Mouse (Mus musculus): ENCODE data around the gene Ccdc88a.

Ccdc88a gene

DNA sequence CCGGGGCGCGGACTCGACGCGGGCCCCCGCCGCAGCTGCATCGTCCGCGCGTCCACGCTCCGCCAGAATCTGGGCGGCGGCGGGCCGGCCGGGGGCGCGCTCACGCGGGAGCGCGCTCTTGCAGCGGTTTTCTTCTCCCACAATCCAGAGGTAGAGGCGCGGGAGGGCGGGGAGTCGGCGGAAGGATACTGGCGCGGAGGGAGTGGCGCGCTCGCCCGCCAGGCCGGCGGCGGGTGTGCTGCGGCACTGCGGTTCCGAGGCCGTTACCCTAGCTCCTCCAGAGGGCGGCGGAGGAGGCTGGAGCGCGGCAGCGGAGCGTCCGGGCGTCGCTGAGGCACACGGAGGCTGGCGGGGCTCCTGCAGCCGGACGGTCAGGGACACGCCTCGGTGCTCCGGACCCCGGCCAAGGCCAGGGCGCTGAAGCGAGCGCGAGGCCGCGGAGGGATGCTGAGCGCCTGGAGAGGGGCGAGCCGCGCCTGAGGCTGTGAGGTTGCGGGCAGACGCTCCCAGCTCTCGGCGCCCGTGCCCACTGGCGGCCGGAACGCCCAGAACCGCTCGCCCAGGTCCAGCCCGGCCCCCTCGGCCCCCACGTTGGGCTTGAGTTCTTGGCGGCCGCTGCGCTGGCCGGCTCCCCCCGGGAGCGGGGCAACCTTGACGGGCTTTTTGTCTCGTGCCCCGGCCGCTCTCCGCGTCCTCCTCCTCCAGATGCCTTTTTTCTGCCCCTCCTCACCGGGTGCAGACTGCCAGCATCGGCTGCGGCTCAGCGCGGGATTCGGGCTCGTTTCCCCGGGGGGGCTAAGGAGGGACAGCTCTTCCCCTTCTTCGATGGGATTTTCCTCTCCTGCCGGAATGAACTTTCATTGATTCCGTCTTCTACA, at the start of gene Ccdc88a:
Ccdc88a (plus strand) TSS at position 263 of the 878 bp plus-strand sequence.
- DNase-seq, result peak; percentile 98

DNA sequence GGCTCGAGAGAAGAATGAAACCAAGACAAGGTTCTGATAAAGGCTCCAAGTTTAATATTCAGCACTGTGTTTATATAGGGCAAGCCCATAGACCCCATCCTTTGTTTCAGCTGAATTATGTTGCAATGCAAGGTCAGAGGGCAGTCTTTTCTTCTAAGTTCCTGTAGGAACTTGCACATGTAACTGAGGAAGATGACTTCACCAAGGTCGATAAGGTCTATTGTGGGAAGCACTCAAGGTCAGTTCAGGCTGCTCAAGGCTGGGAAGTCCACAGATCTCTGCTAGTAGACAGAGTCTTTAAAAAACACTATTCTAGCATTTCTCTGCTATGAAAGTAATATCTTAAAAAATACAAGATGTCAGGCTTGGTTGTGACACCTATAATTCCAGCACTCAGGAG, 38.0 kb upstream of the Ccdc88a start:
- no peak for DNase-seq

DNA sequence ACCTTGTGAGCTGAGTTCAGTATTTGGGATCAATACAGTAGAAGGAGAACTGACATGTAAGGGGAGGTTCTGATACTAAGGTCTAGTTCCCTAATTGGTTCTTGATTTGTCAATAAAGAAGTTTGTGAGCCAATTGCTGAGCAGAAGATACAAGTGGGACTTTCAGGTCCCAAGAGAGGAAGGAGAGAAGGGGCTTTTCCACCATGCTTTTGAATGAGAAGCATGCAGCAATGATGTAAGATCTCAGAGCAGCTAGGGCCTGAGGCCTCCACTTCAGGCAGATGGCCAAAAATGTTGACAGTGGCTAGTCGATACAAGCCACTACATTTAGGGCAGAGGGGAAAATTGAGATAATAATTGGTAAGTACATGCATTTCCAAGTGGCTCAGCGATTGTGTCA, 32.2 kb upstream of the Ccdc88a start:
- DNase-seq, result no peak

DNA sequence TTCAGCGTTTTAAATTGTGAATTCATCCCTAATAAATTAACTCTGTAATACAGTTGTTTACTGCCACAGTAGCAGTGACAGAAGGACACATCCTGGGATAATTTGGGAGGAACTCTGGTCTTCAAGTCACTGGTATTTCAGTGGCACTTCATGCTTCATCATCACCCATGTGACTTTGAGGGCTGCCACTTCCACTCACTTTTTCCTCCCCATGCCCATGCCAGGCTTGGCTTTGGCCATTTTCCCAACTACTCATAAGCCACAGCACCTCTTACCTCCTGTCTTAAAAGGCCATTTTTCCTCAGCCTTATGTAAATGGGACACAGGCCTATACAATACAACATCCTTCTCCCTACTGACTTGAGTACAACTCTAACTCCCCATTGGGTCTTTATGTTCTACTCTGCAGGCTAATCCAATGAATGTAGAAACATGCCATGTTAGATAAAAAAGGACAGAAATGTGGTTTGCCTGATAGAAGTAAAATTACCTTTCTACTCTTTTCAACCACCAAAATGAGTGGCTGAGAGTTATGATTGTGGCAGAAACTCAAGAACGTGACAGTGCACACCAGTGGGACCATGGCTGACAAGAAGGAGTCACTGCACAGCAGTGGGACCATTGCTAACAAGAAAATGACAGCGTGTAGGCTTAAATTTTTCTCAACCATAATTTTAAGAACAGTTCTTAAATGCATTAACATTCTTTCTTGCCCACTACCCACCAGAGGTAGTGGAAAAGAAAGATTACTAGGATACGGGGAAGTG, 28.4 kb upstream of the Ccdc88a start:
- no peak for DNase-seq

DNA sequence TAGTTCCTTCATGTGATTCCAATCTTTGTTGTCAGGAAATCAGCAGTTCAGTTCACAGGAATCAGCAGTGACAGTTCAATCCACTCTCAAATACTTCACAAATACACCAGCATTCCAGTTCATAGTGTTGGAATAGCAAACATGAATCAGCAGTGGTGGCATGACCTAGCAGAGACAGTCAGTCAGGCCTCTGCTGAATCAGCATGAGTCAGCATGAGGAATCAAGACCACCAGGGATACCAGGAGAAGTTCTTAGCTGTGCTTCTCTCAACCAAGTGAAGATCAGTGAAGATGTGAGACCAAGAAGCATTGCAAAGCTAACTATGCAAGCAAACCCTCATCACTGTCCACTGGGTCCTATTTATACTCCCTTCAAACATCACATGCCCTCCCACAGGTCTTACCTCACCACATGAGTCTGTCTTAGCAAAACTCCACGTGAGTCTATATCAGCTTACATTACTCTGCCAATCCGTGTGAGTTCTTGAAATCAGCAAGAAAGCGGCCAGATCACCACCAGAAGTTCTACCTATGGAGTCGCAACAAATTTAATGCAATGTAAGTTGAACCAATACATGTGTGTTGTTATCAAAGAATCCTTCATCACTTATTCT, 27.7 kb upstream of the Ccdc88a start:
- no peak for DNase-seq

DNA sequence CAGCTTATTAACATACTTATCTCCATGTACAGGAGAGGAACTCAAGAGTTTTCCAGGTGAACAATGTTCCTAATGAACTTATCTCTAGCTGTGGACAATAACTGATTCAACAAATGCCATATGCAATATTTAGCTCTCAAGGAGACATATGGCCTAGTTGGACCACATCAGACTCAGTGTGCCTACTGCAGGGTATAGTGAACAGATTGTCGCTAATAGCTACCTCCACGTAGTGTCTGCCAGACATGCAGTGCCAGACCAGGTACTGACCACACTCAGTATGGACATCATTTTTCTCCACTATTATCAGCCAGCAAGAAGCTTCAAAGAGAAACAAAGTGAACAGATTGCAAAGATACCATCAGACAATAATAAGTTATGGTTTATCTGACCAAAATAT, 22.6 kb upstream of the Ccdc88a start:
- DNase-seq, result no peak

DNA sequence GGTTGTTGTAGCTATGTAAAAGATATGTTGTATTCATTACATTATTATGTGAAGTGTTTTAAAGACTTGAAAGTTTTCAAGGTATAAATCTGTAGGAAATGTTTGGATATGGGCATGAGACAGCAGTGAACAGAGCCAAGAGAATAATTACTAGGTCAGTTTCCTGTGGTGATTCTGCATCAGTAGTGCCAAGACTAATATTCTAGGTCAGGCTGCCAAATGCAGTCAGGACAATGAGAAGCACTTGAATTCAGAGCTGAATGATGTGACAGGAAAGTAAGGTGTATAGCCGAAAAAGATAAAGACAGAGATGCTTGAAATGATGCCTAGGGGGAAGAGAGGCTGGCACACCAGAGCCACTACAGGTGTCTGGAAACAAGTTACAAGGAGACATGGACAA, 21.2 kb upstream of the Ccdc88a start:
- DNase-seq, result no peak

DNA sequence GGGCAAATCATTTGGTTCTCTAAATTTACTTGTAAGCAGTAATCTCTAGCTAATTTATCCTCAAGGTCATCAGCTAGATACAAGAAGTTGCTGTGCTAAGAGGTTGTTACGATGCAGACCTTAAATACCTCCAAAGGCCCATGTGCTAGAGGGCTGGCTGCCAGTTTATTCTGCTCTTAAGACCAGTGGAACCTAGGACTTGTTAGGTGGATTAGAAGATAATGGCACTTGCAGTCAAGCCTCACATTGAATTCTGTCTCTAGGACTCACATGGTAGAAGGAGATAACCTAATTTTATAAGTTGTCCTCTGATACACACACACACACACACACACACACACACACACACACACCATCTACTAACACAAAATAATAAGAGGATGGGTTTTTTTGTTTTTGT, 5.3 kb upstream of the Ccdc88a start:
- DNase-seq, result no peak

DNA sequence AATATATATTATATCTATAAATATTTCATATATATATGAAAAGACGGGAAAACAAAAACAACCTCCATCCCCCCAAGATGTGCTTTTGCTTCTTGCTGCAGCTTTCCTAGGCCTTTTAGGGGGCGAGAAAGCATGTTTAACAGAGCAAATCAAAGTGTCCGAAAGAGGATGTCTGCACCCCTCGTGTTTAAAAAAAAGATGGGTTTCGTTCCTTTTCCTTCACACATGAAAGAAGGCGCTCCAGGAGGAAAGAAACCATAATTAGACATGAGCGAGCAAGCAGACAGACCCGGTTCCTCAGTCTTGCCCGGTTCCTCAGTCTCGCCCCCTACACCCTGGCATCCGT, 435 bp upstream of the Ccdc88a start:
- DNase-seq, result no peak

DNA sequence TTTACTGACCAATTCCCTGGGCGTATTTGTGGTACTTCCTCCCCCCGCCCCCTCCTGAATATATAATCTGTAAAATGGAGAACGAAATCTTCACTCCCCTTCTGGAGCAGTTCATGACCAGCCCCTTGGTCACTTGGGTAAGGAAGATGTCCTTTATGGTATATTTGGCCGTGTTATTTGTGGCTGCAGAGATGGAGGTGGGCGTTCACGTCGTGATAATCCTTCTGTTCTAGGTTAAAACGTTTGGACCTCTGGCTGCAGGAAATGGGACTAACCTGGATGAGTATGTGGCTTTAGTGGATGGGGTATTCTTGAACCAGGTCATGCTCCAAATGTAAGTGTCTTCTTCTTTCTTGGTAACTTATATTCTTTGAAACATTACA, 807 bp downstream of the Ccdc88a start:
- peak; percentile 14 for DNase-seq

DNA sequence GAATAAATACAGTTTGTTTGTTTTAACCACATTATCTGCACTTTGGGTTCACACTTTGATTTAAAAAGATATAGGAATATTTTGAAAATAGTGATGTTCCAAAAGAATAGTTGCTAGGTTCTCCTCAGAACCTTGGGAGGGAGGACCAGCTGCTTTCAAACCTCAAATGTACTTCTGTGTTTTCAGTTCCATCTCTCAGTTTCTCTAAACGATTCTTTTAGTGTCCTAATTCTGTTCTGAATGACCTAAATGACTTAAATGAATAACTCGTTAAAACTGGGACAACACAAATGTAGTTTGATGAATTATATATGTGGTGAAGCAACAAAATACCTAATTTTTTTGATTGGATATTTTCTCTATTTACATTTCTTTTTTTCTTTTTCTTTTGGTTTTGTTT, 3.2 kb downstream of the Ccdc88a start:
- no peak for DNase-seq

DNA sequence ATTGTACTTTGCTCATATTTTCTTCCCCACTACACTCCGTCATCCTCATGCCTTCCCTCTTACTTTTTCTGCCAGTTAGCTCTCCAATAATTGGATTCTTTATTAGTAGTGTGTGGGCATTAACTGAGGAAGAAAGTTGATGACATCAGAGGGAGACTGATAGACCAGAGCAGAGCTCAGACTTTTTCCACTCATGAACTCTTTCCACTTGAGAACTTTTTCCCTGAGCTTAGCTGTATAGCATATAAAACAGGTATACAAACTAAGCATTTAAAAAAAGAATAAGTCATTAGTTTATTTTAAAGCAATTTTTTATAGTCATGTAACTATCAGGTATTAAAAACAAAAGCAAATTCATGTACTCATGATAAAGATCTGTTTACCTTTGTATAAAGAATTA, 5.3 kb downstream of the Ccdc88a start:
- no peak for DNase-seq

DNA sequence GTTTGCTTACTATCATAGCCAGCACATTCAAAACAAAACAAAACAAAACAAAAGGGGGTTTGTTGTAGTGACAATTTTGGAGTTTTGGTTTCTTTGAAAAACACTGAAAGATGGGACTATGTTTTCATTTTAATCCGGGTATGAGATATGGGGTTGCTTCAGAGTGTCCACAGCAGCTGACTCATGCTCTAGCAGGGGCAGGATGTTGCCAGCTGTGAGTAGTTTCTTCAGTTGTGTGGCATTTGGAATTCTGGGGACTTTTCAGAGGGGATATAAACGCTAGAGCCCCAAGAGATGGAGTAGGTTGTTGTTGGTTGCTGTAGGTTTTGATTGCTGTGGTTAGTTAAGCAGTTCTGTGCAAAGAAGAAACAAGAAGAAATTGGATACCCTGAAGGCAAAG, 10.0 kb downstream of the Ccdc88a start:
- no peak for DNase-seq

DNA sequence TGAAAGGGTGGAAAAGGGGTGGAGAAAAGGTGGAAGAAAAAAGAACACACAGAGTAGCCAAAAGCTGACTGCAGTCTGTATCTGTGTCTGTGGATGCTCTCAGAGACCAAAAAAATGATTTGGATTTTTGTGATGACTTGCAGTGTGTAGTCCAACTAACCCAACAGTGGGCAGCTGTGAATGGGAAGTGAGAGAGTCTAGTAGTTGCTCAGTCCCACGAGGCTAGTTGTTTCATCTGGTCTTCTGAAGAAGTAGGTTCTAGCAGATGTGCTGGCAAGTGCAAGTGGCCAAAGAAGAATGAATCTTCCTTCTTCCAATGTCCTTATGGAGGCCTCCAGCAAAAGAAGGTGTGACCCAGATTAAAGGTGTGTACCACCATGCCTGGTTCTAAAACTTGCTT, 10.5 kb downstream of the Ccdc88a start:
- DNase-seq, result no peak

DNA sequence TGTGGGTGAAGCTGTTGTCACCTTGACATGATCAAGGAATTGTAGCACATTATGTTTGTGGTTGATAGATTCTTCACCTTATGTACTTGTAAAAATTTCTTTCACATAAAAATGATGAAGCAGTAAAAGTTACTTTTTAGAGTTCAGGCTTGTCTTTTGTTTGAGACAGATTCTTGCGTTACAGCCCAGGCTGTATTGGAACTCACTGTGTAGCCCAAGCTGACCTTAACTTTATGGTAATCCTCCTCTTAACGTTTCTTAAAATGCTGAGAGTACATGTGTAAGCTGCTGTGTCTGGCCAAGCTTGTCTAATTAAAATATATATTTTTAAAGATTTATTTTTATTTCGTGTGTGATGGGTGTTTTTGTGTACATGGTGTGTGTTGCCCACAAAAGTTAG, 11.2 kb downstream of the Ccdc88a start:
- no peak for DNase-seq

DNA sequence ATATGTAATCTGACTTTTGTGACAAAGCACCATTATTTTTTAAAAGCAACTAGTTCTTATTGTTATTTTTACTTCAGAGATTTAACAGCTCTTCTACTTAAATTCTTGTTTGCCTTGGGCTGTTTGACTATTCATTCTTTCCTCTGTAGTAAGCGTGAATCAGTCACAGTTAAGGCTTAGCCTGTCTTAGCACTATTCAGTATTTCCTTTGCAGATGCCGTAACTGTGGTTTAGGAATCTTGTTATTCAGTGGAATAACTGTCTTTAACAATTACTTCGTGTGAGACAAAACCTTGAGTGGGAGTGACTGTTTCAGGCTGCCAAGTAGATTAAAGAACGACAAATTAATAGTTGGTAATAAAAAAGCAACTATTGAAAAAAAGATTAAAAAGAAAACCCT, 16.5 kb downstream of the Ccdc88a start:
- no peak for DNase-seq

DNA sequence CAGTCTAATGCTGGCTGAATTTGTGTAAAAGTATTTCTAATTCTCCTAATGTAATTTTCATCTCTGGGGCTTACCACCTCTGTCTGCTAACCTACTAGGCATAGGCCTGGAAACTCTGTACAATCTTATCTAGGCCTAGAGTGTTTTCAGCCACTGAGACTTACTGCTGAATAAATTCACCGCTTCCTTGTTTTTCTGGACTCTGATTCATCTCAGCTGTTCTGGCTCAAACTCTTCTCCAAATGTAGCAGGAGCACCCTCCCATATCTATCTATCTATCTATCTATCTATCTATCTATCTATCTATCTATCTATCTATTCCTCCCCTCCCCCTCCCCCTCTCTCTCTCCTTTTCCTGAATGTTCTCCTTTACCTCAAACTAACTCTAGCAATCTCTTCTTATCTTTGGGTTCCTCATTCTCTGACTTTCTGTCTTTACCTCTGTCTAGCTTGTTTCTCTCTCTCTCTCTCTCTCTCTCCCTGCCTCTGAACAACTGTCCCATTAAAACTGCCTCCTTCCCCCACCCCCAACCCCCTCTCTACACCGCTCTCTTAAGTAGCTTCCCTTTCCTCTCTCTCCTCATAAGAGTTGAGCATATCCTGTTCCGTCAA, 21.8 kb downstream of the Ccdc88a start:
- no peak for DNase-seq

DNA sequence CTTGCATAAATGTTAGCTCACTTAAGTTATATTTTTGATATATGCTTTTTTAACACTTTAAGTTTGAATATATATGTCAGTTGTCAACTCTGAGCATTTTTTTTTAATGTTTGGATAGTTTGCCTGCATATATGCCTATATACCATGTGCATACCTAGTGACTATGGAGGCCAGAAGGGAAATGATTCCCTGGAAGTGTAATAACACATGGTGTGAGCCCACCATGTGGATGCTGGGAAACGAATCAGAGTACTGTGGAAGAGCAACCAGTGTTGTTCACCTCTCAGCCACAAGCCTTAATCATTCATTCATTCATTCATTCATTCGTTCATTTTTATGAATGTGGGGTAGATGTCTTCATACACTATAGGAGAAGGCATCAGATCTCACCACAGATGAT, 26.9 kb downstream of the Ccdc88a start:
- no peak for DNase-seq

DNA sequence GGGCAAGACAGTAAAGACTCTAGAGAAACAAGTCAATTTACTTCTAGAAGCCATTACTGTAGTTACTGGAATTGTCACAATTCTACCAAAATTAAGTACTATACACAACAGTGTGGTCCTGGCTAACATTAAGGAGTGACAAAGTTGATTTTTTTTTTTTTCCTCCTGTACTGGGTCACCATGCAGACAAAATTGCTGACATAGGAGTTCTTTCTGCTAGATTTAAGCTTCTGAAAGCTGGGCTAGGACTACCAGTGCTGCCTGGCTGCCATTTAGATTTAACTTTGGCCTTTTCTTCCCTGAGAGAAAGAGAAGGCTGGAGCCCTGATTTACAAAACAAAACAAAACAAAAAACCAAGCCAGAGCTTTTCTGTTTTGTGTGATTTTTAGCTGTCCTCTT, 32.8 kb downstream of the Ccdc88a start:
- no peak for DNase-seq

DNA sequence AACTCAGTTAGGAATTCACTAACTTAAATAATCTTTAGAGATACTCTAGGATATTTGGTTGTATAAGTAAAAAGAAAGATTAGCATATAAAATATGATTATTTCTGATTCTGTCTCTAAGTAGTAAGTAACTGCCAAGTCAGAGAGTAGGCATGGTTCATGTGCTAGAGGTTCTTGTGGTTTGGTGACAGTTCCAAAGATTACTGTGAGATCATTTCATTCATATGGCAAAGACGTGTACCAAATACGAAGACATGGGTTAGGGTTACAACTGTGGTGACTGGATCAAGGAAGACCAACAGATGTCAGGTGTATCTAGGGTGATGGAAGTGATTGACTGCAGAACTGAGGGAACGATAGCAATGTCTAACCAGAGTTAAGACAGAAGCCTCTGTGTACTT, 50.0 kb downstream of the Ccdc88a start:
- DNase-seq, result no peak

DNA sequence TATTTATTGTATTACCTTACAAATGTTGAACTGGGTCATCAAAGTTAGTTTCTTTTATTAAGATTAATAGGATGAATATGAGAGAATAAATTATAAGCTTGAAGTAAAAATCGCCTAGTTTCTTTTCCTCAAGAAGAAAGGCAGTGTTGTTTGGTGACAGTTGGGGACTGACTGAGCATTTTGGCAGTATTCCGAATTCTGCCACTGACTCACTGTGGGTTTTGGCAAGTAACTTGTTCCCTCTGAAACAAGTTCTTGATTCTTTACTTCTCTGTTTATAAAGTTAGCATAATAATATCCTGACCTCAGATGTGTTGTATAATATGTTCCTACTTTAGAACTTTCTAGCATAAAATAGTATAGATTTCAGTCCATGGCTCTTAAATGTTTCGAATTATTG, 55.3 kb downstream of the Ccdc88a start:
- peak; percentile 78 for DNase-seq

DNA sequence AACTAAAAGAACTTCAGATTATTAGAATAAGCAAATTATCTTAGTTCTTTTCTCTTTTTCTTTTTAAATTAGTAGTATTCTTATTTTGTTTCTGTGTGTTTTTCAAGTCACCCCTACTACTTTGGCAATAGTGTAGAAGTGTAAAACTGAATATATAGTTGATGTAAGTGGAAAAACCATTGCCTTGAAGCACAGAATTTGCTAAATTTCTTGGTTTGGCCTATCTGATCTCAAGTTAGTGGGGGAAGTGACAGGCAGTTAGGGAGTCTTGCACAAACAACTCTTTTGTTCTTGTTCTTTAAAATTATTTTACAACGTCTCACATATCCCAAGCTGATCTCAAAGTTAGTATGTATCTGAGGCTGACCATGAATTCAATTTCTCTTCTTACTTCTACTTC, 57.6 kb downstream of the Ccdc88a start:
- DNase-seq, result no peak

DNA sequence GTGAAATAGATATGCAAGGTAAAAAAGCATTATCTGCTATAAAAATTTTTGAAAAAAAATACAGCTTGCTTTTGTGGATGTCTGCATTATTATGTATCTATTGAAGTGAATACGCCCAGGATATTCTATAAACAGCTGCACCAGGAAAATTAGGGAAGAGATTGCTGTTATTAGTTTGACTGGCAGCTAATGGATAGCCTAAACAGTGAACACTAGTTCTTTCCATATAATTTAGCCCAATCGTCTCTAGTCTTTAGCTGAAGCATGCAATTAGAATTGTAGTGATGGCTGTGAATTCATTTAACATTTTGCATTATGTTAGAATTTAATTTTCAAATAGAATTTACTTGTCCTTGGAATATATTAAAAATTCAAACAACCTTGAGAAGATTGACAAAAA, 75.3 kb downstream of the Ccdc88a start:
- DNase-seq, result no peak

DNA sequence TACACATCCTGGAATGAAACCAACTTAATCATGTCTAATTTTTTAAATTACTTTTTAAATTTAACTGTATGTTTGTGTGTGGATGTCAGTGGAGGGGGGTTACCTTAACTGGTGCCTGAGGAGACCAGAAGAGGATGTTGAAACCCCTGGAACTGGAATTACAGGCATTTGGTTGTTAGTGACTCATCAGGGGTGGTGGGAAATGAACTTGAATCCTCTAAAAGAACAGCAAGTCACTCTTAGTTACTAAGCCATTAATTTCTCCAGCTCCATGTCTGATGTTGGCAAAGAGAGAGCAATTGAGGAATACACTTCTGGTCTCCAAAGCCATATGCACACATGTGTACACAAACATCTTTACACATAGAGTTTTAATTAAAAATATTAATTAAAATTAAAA, 101.2 kb downstream of the Ccdc88a start:
- DNase-seq, result no peak

Data from right cerebral cortex, adult 18-20 months (tissue).